Mouse (Mus musculus) T-cell, adult 2 months (primary cell): ENCODE results near the gene Enah.

Source experiments
- DNase-seq: peaks from one replicate; pipeline ENCODE4 v3.0.0; 2022; ENCODE audit warnings: low spot score

Enah gene

GRCm38 (mm10) chr1:181873086-181873920, 146.5 kb downstream of the Enah start:
- no peak for DNase-seq

GRCm38 (mm10) chr1:181872639-181873038, 147.2 kb downstream of the Enah start:
- no peak for DNase-seq

GRCm38 (mm10) chr1:181866429-181867280, 153.1 kb downstream of the Enah start:
- DNase-seq: no peak

GRCm38 (mm10) chr1:181865863-181866216, 153.9 kb downstream of the Enah start:
- DNase-seq: no peak

- DNase-seq: no peak
These were observed 154.6 kb downstream of the Enah start for GRCm38 (mm10) chr1:181864971-181865862.

GRCm38 (mm10) chr1:181863431-181863830, 156.4 kb downstream of the Enah start:
- no peak for DNase-seq

- DNase-seq: no peak
These were observed 157.0 kb downstream of the Enah start for GRCm38 (mm10) chr1:181862676-181863374.

GRCm38 (mm10) chr1:181861181-181861902, 158.4 kb downstream of the Enah start:
- no peak for DNase-seq

- DNase-seq: peak; percentile 92
These were observed 159.1 kb downstream of the Enah start for GRCm38 (mm10) chr1:181860659-181861058.

- no peak for DNase-seq
These were observed 163.5 kb downstream of the Enah start for GRCm38 (mm10) chr1:181856329-181856728.

GRCm38 (mm10) chr1:181854829-181855228, 165.0 kb downstream of the Enah start:
- DNase-seq: no peak

- peak; percentile 86 for DNase-seq
These were observed 166.6 kb downstream of the Enah start for GRCm38 (mm10) chr1:181853081-181853736.

GRCm38 (mm10) chr1:181852466-181852865, 167.3 kb downstream of the Enah start:
- DNase-seq: no peak

- DNase-seq: no peak
These were observed 168.1 kb downstream of the Enah start for GRCm38 (mm10) chr1:181851521-181852310.

GRCm38 (mm10) chr1:181850441-181850840, 169.3 kb downstream of the Enah start:
- DNase-seq: no peak

- DNase-seq: no peak
These were observed 171.6 kb downstream of the Enah start for GRCm38 (mm10) chr1:181848210-181848609.

GRCm38 (mm10) chr1:181847396-181847795, 172.4 kb downstream of the Enah start:
- no peak for DNase-seq
